Mouse (Mus musculus): ENCODE measurements around the gene Oard1. TPM values are rescaled to one million over a fixed set of nuclear protein-coding genes. Genes with fewer than 3 reads are reported as not detected.

Oard1 gene
- polyA plus RNA-seq, 1 experiment from 2014 or later = 76.5 TPM

- no peak for ATAC-seq (replicated peaks; ENCODE audit: insufficient number of reproducible peaks, low FRiP score, low TSS enrichment, low read depth)
- Histone ChIP-seq H3K4me1 (ENCODE audit: control insufficient read depth, insufficient read depth, low read length) (no peaks in the 10 kb centered on the region), H3K9me3 (replicated peaks; ENCODE audit: control insufficient read depth, low read length) (no peaks in the 10 kb centered on the region), H3K4me3 (ENCODE audit: low read depth, low read length) (no peak overlapping the region), H3K27me3 (ENCODE audit: control insufficient read depth, insufficient read depth, low read length) (no peaks in the 10 kb centered on the region), H3K36me3 (replicated peaks; ENCODE audit: control insufficient read depth, insufficient read depth, low read depth, low read length) (no peaks in the 10 kb centered on the region), H3K27ac (replicated peaks; ENCODE audit: low read depth, low read length) (no peak overlapping the region), H3K9ac (replicated peaks; ENCODE audit: low read length) (no peak overlapping the region), H3K4me2 (ENCODE audit: low read depth, low read length) (no peak overlapping the region)
- DNase-seq (ENCODE audit: low spot score) = no peak
- WGBS = 64% methylated on average over 6 of the region's 6 CpGs
These were observed 24.0 kb downstream of the Oard1 start for GRCm38 (mm10) chr17:48433689-48434330.

GRCm38 (mm10) chr17:48434479-48434878, 24.7 kb downstream of the Oard1 start:
- H3K4me1 ChIP-seq (ENCODE audit: control insufficient read depth, insufficient read depth, low read length) = no peaks in the 10 kb centered on the region
- no peak for ATAC-seq (replicated peaks; ENCODE audit: insufficient number of reproducible peaks, low FRiP score, low TSS enrichment, low read depth)

GRCm38 (mm10) chr17:48436487-48436886, 26.7 kb downstream of the Oard1 start:
- H3K27me3 ChIP-seq (ENCODE audit: control insufficient read depth, insufficient read depth, low read length) = no peaks in the 10 kb centered on the region
- no peak overlapping the region for H3K4me2 ChIP-seq (ENCODE audit: low read depth, low read length)
- ATAC-seq (replicated peaks; ENCODE audit: insufficient number of reproducible peaks, low FRiP score, low TSS enrichment, low read depth) (no peak), DNase-seq (ENCODE audit: low spot score) (no peak)
- no peaks in the 10 kb centered on the region for H3K9me3 ChIP-seq (replicated peaks; ENCODE audit: control insufficient read depth, low read length)
- no peak overlapping the region for H3K27ac ChIP-seq (replicated peaks; ENCODE audit: low read depth, low read length)
- H3K4me1 ChIP-seq (ENCODE audit: control insufficient read depth, insufficient read depth, low read length) = no peaks in the 10 kb centered on the region
- H3K9ac ChIP-seq (replicated peaks; ENCODE audit: low read length) = no peak overlapping the region; the same call in 1 of the 2 replicates
- WGBS = 67% methylated on average over 1 of the region's 1 CpGs
- H3K4me3 ChIP-seq (ENCODE audit: low read depth, low read length) = no peak overlapping the region
- no peaks in the 10 kb centered on the region for H3K36me3 ChIP-seq (replicated peaks; ENCODE audit: control insufficient read depth, insufficient read depth, low read depth, low read length)

More at GRCm38 (mm10) chr17:48434479-48434878, 24.7 kb downstream of the Oard1 start:
- Histone ChIP-seq H3K4me2 (ENCODE audit: low read depth, low read length) (no peak overlapping the region), H3K9me3 (replicated peaks; ENCODE audit: control insufficient read depth, low read length) (no peaks in the 10 kb centered on the region), H3K9ac (replicated peaks; ENCODE audit: low read length) (no peak overlapping the region), H3K27me3 (ENCODE audit: control insufficient read depth, insufficient read depth, low read length) (no peaks in the 10 kb centered on the region), H3K36me3 (replicated peaks; ENCODE audit: control insufficient read depth, insufficient read depth, low read depth, low read length) (no peaks in the 10 kb centered on the region), H3K27ac (replicated peaks; ENCODE audit: low read depth, low read length) (no peak overlapping the region), H3K4me3 (ENCODE audit: low read depth, low read length) (no peak overlapping the region)
- DNase-seq (ENCODE audit: low spot score) = no peak
- WGBS = 72% methylated on average over 5 of the region's 5 CpGs

DNA sequence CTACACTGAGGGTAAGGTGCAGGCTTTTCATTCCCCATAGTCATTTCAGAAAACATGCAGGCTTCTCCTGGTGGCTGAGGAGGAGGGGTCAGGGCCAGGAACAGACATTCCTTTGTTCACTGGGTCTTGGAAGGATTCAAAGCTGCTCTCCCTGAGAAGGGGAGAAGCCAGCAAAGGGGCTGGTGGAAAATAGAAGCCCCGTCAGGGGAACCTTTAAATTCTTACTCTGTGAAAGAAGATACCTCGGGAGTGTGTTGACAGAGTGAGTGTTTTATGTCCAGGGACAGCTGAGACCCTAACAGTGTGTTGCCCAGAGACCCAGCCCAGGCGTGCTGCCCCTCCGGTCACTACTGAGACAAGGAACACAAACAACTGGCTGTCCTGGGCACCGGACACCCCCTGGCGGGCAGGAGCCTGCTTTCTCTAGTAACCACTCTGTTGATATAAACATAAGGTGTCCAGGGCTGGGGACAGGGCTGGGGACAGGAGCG, 27.7 kb downstream of the Oard1 start:
- WGBS = 20% methylated on average over 7 of the region's 7 CpGs
- no peaks in the 10 kb centered on the region for H3K27me3 ChIP-seq (ENCODE audit: control insufficient read depth, insufficient read depth, low read length)
- no peak; the same call in 1 of the 2 replicates for ATAC-seq (replicated peaks; ENCODE audit: insufficient number of reproducible peaks, low FRiP score, low TSS enrichment, low read depth)

DNA sequence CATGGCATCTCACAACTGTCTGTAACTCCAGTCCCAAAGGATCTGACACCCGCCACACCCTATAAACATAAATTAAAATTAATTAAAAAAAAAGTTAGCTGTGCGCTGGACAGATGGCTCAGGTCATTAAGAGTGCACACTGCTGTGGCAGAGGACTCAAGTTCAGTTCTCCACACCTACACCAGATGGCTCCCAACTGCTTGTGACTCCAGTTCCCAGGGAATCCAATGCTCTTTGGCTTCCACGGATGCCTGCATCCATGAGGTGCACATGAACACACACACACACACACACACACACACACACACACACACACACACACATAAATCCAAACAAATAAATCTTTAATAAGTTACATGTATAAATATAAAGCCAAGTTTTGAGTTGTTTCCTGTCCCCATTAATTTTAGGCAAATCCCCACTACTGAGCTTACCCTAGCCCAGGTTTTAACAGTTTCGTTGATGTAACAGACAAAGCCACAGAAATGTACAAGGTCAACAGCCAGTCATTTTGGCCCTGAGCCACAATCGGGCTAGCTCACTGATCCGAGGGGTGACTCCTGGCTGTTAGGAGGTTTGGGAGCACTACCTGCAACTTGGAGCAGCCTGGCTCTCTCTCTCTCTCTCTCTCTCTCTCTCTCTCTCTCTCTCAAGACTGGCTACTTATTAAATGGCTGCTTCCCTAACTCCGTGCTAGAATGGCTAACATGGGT, 33.1 kb downstream of the Oard1 start:
- H3K27me3 ChIP-seq (ENCODE audit: control insufficient read depth, insufficient read depth, low read length) = no peaks in the 10 kb centered on the region
- H3K36me3 ChIP-seq (replicated peaks; ENCODE audit: control insufficient read depth, insufficient read depth, low read depth, low read length) = no peaks in the 10 kb centered on the region; the same call in 1 of the 2 replicates
- H3K4me2 ChIP-seq (ENCODE audit: low read depth, low read length) = no peak overlapping the region
- H3K9ac ChIP-seq (replicated peaks; ENCODE audit: low read length) = no peak overlapping the region
- WGBS = 77% methylated on average over 7 of the region's 7 CpGs
- ATAC-seq (replicated peaks; ENCODE audit: insufficient number of reproducible peaks, low FRiP score, low TSS enrichment, low read depth) (no peak), DNase-seq (ENCODE audit: low spot score) (no peak)
- no peaks in the 10 kb centered on the region for H3K4me1 ChIP-seq (ENCODE audit: control insufficient read depth, insufficient read depth, low read length)
- no peaks in the 10 kb centered on the region for H3K9me3 ChIP-seq (replicated peaks; ENCODE audit: control insufficient read depth, low read length)
- no peak overlapping the region for H3K27ac ChIP-seq (replicated peaks; ENCODE audit: low read depth, low read length)
- no peak overlapping the region for H3K4me3 ChIP-seq (ENCODE audit: low read depth, low read length)

More for the DNA sequence above, 27.7 kb downstream of the Oard1 start:
- Histone ChIP-seq H3K4me3 (ENCODE audit: low read depth, low read length) (no peak overlapping the region), H3K9ac (replicated peaks; ENCODE audit: low read length) (no peak overlapping the region), H3K36me3 (replicated peaks; ENCODE audit: control insufficient read depth, insufficient read depth, low read depth, low read length) (no peaks in the 10 kb centered on the region), H3K4me2 (ENCODE audit: low read depth, low read length) (no peak overlapping the region), H3K4me1 (ENCODE audit: control insufficient read depth, insufficient read depth, low read length) (no peaks in the 10 kb centered on the region), H3K9me3 (replicated peaks; ENCODE audit: control insufficient read depth, low read length) (no peaks in the 10 kb centered on the region), H3K27ac (replicated peaks; ENCODE audit: low read depth, low read length) (peak overlapping the region; percentile 31; the same call in 1 of the 2 replicates)
- peak; percentile 51 for DNase-seq (ENCODE audit: low spot score)

GRCm38 (mm10) chr17:48443542-48444145, 33.8 kb downstream of the Oard1 start:
- H3K4me2 ChIP-seq (ENCODE audit: low read depth, low read length) = no peak overlapping the region
- H3K9ac ChIP-seq (replicated peaks; ENCODE audit: low read length) = no peak overlapping the region
- no peaks in the 10 kb centered on the region for H3K9me3 ChIP-seq (replicated peaks; ENCODE audit: control insufficient read depth, low read length)
- ATAC-seq (replicated peaks; ENCODE audit: insufficient number of reproducible peaks, low FRiP score, low TSS enrichment, low read depth) = no peak
- no peak overlapping the region for H3K4me3 ChIP-seq (ENCODE audit: low read depth, low read length)
- no peak overlapping the region for H3K27ac ChIP-seq (replicated peaks; ENCODE audit: low read depth, low read length)
- no peaks in the 10 kb centered on the region; the same call in 1 of the 2 replicates for H3K36me3 ChIP-seq (replicated peaks; ENCODE audit: control insufficient read depth, insufficient read depth, low read depth, low read length)
- H3K27me3 ChIP-seq (ENCODE audit: control insufficient read depth, insufficient read depth, low read length) = no peaks in the 10 kb centered on the region
- DNase-seq (ENCODE audit: low spot score) = no peak
- no peaks in the 10 kb centered on the region for H3K4me1 ChIP-seq (ENCODE audit: control insufficient read depth, insufficient read depth, low read length)
- 56% methylated on average over 16 of the region's 16 CpGs for WGBS

GRCm38 (mm10) chr17:48447675-48448074, 37.9 kb downstream of the Oard1 start:
- Histone ChIP-seq H3K27me3 (ENCODE audit: control insufficient read depth, insufficient read depth, low read length) (no peaks in the 10 kb centered on the region), H3K4me3 (ENCODE audit: low read depth, low read length) (no peak overlapping the region), H3K9me3 (replicated peaks; ENCODE audit: control insufficient read depth, low read length) (no peaks in the 10 kb centered on the region), H3K4me2 (ENCODE audit: low read depth, low read length) (no peak overlapping the region), H3K36me3 (replicated peaks; ENCODE audit: control insufficient read depth, insufficient read depth, low read depth, low read length) (no peaks in the 10 kb centered on the region; the same call in 1 of the 2 replicates), H3K9ac (replicated peaks; ENCODE audit: low read length) (no peak overlapping the region), H3K27ac (replicated peaks; ENCODE audit: low read depth, low read length) (no peak overlapping the region), H3K4me1 (ENCODE audit: control insufficient read depth, insufficient read depth, low read length) (no peaks in the 10 kb centered on the region)
- no peak for DNase-seq (ENCODE audit: low spot score)
- ATAC-seq (replicated peaks; ENCODE audit: insufficient number of reproducible peaks, low FRiP score, low TSS enrichment, low read depth) = no peak
- WGBS = 80% methylated on average over 8 of the region's 8 CpGs
